Mouse (Mus musculus) E14TG2a.4 (cell line): ENCODE measurements around the gene Adgb.

Experiments
- H3K27me3 ChIP-seq: 2 replicates; pipeline ENCODE4 v1.6.1; 2014; ENCODE audit warnings: low read length, control low read depth; ENCODE audit not compliant: insufficient read depth
- H3K36me3 ChIP-seq: 2 replicates; pipeline ENCODE4 v1.6.1; 2014; ENCODE audit warnings: low read length, control low read depth; ENCODE audit not compliant: insufficient read depth
- H3K4me1 ChIP-seq: replicated peaks from 2 replicates; pipeline ENCODE4 v1.6.1; 2014; ENCODE audit warnings: low read depth, low read length, control low read depth
- H3K4me3 ChIP-seq: replicated peaks from 2 replicates; pipeline ENCODE4 v1.5.1; 2014; ENCODE audit warnings: mild to moderate bottlenecking, low read length
- H3K9me3 ChIP-seq: 2 replicates; pipeline ENCODE4 v1.6.1; 2014; ENCODE audit warnings: low read length, control low read depth
- CTCF ChIP-seq: conservative IDR thresholded peaks from 2 replicates; pipeline ENCODE4 v1.5.1; 2014; ENCODE audit warnings: low read length
- NANOG ChIP-seq: IDR thresholded peaks from 2 replicates; pipeline ENCODE4 v1.6.1; 2014; ENCODE audit warnings: borderline replicate concordance, low read length, mixed read lengths
- POU5F1 ChIP-seq: IDR thresholded peaks from 2 replicates; pipeline ENCODE4 v1.6.1; 2014; ENCODE audit warnings: low read length, borderline replicate concordance

The Adgb gene

GRCm38 (mm10) chr10:10321119-10321781, 150.9 kb downstream of the Adgb start:
- Histone ChIP-seq H3K27me3 (no peaks in the 10 kb centered on the region; the same call in 1 of the 2 replicates), H3K4me3 (no peak overlapping the region), H3K4me1 (peaks cover 2% of the 10 kb centered on the region; the same call in 1 of the 2 replicates), H3K9me3 (no peaks in the 10 kb centered on the region), H3K36me3 (no peaks in the 10 kb centered on the region)
- TF ChIP-seq CTCF (peak; percentile 53), POU5F1 (no peak), NANOG (no peak)

- no peaks in the 10 kb centered on the region; the same call in 1 of the 2 replicates for H3K27me3 ChIP-seq
- H3K4me1 ChIP-seq = peaks cover 2% of the 10 kb centered on the region; the same call in 1 of the 2 replicates
- TF ChIP-seq POU5F1 (no peak), NANOG (no peak), CTCF (no peak)
Measured at GRCm38 (mm10) chr10:10320364-10321083, 151.6 kb downstream of the Adgb start.

GRCm38 (mm10) chr10:10318086-10318485, 154.0 kb downstream of the Adgb start:
- no peak overlapping the region for H3K4me3 ChIP-seq
- no peak for TF ChIP-seq POU5F1
- no peak for TF ChIP-seq CTCF
- TF ChIP-seq NANOG = no peak
- no peaks in the 10 kb centered on the region; the same call in 1 of the 2 replicates for H3K27me3 ChIP-seq
- H3K36me3 ChIP-seq = no peaks in the 10 kb centered on the region
- H3K9me3 ChIP-seq = no peaks in the 10 kb centered on the region
- H3K4me1 ChIP-seq = peaks cover 2% of the 10 kb centered on the region; the same call in 1 of the 2 replicates

More at GRCm38 (mm10) chr10:10320364-10321083, 151.6 kb downstream of the Adgb start:
- Histone ChIP-seq H3K36me3 (no peaks in the 10 kb centered on the region), H3K9me3 (no peaks in the 10 kb centered on the region), H3K4me3 (no peak overlapping the region)

DNA sequence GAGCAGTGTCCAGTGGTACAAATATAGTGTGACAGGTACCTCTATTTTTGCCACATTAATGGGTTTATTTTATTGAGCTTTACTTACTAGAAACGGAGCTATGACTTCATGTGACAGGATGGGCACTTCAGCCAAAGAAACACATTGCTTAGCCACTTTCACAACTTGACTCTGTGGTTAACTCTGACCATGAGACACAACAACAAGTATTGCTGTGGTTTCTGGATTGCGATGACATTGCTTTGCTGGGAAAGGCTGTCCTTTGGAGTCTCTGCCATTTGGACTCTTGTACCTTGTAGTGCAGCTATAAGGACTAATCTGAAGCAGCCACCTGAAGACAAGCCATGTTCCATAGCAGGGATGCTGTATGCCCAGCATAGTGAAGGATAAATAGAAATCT, 156.5 kb downstream of the Adgb start:
- no peak for TF ChIP-seq POU5F1
- TF ChIP-seq CTCF = no peak
- TF ChIP-seq NANOG = no peak
- Histone ChIP-seq H3K36me3 (no peaks in the 10 kb centered on the region), H3K9me3 (no peaks in the 10 kb centered on the region), H3K4me1 (no peaks in the 10 kb centered on the region), H3K4me3 (no peak overlapping the region), H3K27me3 (no peaks in the 10 kb centered on the region; the same call in 1 of the 2 replicates)

DNA sequence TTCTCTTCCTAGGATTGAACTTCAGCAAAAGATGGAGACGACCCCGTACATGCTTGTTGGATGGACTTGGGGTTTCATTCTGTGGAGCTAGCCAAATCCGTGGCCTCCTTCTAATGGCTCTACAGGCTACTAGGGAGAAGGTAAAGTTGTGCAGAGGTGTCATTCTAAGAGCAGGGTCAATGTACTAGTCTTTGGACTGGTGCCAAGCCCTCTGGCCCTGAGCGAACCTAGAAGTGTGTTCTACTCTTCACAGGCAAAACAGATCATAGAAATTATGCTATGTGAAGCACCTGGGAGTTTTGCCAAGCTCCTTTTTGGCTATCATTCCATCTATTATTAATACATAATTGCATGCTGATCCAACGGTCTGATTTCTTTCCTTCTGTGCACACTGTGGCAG, 157.6 kb downstream of the Adgb start:
- no peaks in the 10 kb centered on the region for H3K27me3 ChIP-seq
- H3K4me1 ChIP-seq = no peaks in the 10 kb centered on the region
- H3K36me3 ChIP-seq = no peaks in the 10 kb centered on the region
- H3K9me3 ChIP-seq = no peaks in the 10 kb centered on the region
- no peak overlapping the region for H3K4me3 ChIP-seq
- TF ChIP-seq CTCF (no peak), NANOG (no peak), POU5F1 (no peak)

GRCm38 (mm10) chr10:10309877-10310426, 162.2 kb downstream of the Adgb start:
- no peaks in the 10 kb centered on the region for H3K9me3 ChIP-seq
- H3K36me3 ChIP-seq = no peaks in the 10 kb centered on the region
- no peak for TF ChIP-seq NANOG
- TF ChIP-seq POU5F1 = no peak
- no peak for TF ChIP-seq CTCF
- H3K27me3 ChIP-seq = no peaks in the 10 kb centered on the region
- no peaks in the 10 kb centered on the region for H3K4me1 ChIP-seq
- H3K4me3 ChIP-seq = no peak overlapping the region

- no peaks in the 10 kb centered on the region for H3K4me1 ChIP-seq
- no peak for TF ChIP-seq CTCF
- TF ChIP-seq POU5F1 = no peak
- no peak for TF ChIP-seq NANOG
- no peaks in the 10 kb centered on the region for H3K9me3 ChIP-seq
- H3K4me3 ChIP-seq = no peak overlapping the region
- H3K27me3 ChIP-seq = no peaks in the 10 kb centered on the region
- H3K36me3 ChIP-seq = no peaks in the 10 kb centered on the region
Measured at GRCm38 (mm10) chr10:10309056-10309455, 163.1 kb downstream of the Adgb start.

DNA sequence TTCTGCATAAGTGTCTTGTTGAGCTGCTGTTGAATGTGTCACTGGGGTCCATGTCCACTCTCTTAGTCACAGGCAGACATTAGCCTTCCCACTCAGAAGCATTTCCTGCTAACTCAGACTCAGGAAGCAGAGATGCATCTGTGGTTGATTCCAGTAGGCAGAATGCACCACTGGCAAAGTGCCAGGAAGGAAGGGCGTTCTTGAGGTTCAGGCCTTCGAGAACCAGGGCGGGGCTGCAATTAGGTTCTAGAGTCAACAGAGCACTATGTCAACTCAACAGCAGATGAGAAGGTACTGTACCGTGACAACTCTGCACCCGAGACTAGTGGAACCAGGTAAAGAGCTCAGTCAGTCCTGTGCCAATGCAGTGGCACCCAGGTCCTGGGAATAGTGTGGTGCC, 164.7 kb downstream of the Adgb start:
- no peak for TF ChIP-seq CTCF
- no peak for TF ChIP-seq NANOG
- no peak for TF ChIP-seq POU5F1
- Histone ChIP-seq H3K9me3 (no peaks in the 10 kb centered on the region), H3K4me3 (no peak overlapping the region), H3K27me3 (no peaks in the 10 kb centered on the region), H3K36me3 (no peaks in the 10 kb centered on the region), H3K4me1 (no peaks in the 10 kb centered on the region)
